Mouse (Mus musculus) midbrain, embryonic 14.5 days (tissue): ENCODE data around the gene Cmss1. TPM values are rescaled to one million over a fixed set of nuclear protein-coding genes. Genes with fewer than 3 reads are reported as not detected.

Source experiments
- ATAC-seq: fragments of 200-750 bp; cut with Nextera tagmentation; 2 replicates; pipeline ENCODE4 v1.8.0; 2017; ENCODE audit warnings: moderate number of reproducible peaks, moderate library complexity; ENCODE audit not compliant: low FRiP score, low TSS enrichment
- DNase-seq: peaks from one replicate; pipeline ENCODE4 v3.0.0-alpha.2; 2015
- H3K27ac ChIP-seq: fragments of 300-500 bp; sonication (generic); replicated peaks from 2 replicates; pipeline ENCODE4 v1.5.1; 2014; ENCODE audit warnings: mild to moderate bottlenecking, low read depth, low read length, moderate library complexity
- H3K27me3 ChIP-seq: fragments of 300-500 bp; sonication (generic); 2 replicates; pipeline ENCODE4 v1.6.1; 2014; ENCODE audit warnings: low read length, control low read depth, mixed read lengths; ENCODE audit not compliant: control insufficient read depth, insufficient read depth
- H3K36me3 ChIP-seq: fragments of 300-500 bp; sonication (generic); 2 replicates; pipeline ENCODE4 v1.6.1; 2014; ENCODE audit warnings: low read length, control low read depth; ENCODE audit not compliant: control insufficient read depth, insufficient read depth
- H3K4me1 ChIP-seq: fragments of 300-500 bp; sonication (generic); 2 replicates; pipeline ENCODE4 v1.6.1; 2014; ENCODE audit warnings: mild to moderate bottlenecking, antibody characterized with exemption, low read length, control low read depth; ENCODE audit not compliant: control insufficient read depth, insufficient read depth
- H3K4me2 ChIP-seq: fragments of 300-500 bp; sonication (generic); 2 replicates; pipeline ENCODE4 v1.6.1; 2014; ENCODE audit warnings: mild to moderate bottlenecking, low read length, moderate library complexity
- H3K4me3 ChIP-seq: fragments of 300-500 bp; sonication (generic); replicated peaks from 2 replicates; pipeline ENCODE4 v1.5.1; 2014; ENCODE audit warnings: low read depth, low read length
- H3K9ac ChIP-seq: fragments of 300-500 bp; sonication (generic); replicated peaks from 2 replicates; pipeline ENCODE4 v1.6.1; 2014; ENCODE audit warnings: mild to moderate bottlenecking, low read length, moderate library complexity
- H3K9me3 ChIP-seq: fragments of 300-500 bp; sonication (generic); 2 replicates; pipeline ENCODE4 v1.6.1; 2016; ENCODE audit warnings: low read length, control low read depth, mixed read lengths; ENCODE audit not compliant: control insufficient read depth
- WGBS: fragments of 180-500 bp; shearing (Covaris S2); extraction: QIAGEN DNeasy Blood & Tissue Kit; methylation state at CpG from one replicate; pipeline ENCODE4 v1.1.7; 2014; 5-methylcytosine and 5-hydroxymethylcytosine counted together
- polyA plus RNA-seq: library from polyadenylated mRNA; unstranded; fragments of >200 nt; fragmentation: Nextera tagmentation; extraction: Ambion mirVana; gene quantifications from 2 replicates; pipeline ENCODE4 v1.2.1, GENCODE M21; 2014

The Cmss1 gene
- polyA plus RNA-seq, 1 experiment from 2014 or later: 38.2 TPM

DNA sequence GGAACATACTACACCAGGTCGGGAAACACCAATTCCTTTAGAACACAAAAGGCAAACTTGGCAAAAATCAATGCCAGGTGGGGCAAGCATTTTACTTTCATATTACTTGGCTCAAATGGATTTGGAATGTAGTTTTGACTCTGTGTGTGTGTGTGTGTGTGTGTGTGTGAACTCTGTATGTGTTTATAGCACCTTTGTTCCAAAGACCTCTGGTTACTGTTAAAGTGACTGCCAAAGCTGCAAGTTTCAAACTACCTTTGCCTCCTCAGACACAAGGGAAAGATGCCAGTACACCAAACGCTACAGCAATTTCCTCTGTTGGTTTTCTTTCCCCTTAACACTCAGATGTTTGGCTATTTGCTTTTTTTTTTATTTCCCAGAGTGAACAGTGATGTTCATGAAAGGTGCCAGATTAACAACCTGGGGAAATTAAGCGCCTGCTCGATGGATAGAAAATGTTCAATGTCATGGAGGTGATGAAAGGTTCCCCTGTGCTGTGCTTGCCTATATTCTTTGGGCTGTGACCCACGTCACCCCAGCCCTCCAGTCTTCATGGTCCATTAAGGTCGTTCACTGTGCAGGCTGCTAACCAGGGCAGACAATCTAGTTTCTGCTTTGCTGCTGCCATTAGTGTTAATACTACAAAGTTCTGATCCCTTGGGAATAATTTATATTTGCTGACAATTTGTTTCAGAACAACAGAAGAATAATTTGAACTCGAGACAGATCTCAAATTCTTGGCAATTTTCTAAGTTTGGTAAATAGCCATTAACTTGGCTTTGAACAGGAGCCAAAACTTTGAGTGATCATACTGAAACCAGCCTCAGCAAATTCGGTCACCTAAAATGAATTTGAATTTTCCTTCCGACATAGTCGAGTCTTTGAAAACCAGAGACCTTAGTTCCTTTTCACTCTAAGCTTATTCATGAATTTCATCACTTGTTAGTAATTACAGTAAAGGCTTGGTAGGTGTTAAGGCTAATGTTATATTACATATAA lies 161.3 kb downstream of the Cmss1 start:
- Histone ChIP-seq H3K4me2 (no peak overlapping the region), H3K9me3 (no peaks in the 10 kb centered on the region), H3K4me1 (no peaks in the 10 kb centered on the region), H3K4me3 (no peak overlapping the region), H3K36me3 (no peaks in the 10 kb centered on the region), H3K27ac (no peak overlapping the region), H3K27me3 (no peaks in the 10 kb centered on the region), H3K9ac (no peak overlapping the region)
- no peak for DNase-seq
- 76% methylated on average over 10 of the region's 10 CpGs for WGBS
- ATAC-seq: no peak

DNA sequence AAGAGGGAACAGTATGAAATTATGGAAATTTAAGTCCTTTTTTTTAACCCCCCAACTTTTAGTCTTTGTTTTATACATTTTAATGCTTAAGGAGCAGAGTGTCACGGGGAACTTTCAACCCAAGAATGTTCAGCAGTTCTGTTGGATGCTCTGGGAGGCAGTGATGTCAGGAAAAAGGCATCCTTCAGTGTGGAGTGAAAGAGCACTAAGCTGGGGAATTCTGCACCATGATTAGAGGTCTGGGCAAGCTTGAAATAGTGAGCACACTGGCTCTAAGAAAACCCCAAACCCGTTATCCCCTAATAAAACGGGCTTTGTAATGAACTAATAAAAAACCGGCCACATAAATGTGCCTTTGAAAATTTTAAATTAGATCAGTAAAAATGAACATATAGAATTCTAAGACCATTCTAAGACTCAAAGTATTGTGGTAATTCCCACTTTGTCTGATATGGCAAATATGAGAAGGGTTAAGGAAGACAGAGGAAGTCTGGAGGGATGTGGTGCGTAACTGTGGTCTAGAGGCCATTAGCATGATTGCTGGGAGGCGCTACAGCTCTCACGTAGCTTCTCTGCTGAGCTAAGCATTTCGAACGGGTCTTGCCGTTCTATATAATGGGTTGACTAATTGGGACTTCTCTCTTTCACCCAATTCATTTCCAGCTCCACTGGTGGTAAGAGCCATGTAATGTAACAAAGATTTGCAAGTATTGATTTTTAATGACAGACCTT lies 165.8 kb downstream of the Cmss1 start:
- Histone ChIP-seq H3K27ac (no peak overlapping the region), H3K9me3 (no peaks in the 10 kb centered on the region), H3K4me1 (no peaks in the 10 kb centered on the region), H3K4me3 (no peak overlapping the region), H3K4me2 (no peak overlapping the region), H3K9ac (no peak overlapping the region), H3K27me3 (no peaks in the 10 kb centered on the region), H3K36me3 (no peaks in the 10 kb centered on the region)
- WGBS: 91% methylated on average over 10 of the region's 10 CpGs
- ATAC-seq: no peak
- no peak for DNase-seq

- no peaks in the 10 kb centered on the region for H3K27me3 ChIP-seq
- H3K9ac ChIP-seq: no peak overlapping the region
- no peaks in the 10 kb centered on the region for H3K9me3 ChIP-seq
- no peaks in the 10 kb centered on the region for H3K36me3 ChIP-seq
- no peaks in the 10 kb centered on the region for H3K4me1 ChIP-seq
- H3K27ac ChIP-seq: no peak overlapping the region
- no peak overlapping the region for H3K4me3 ChIP-seq
- WGBS: 77% methylated on average over 11 of the region's 11 CpGs
- ATAC-seq: no peak
- H3K4me2 ChIP-seq: no peak overlapping the region
- DNase-seq: no peak
Measured at GRCm38 (mm10) chr16:57439206-57439605, 167.5 kb downstream of the Cmss1 start.

DNA sequence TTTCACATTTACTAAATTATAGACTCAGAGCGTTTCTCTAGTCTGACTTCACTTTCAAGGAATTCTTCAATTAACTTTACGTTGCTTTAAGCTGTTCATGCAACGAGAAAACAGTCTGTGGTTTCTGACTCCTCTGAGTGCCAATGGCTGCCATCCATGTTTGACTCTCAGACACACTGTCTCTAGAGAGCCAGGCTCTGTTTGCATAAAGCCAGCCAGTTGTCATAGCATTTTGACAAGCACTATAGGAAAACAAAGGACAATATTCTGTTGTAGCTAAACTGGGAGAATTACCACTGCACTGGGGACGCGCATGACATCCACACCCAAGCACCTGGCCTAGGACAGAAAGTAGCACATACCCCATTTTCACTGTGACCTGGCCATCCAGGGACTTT lies 168.4 kb downstream of the Cmss1 start:
- WGBS: 78% methylated on average over 5 of the region's 5 CpGs
- H3K36me3 ChIP-seq: no peaks in the 10 kb centered on the region
- ATAC-seq (no peak), DNase-seq (peak; percentile 15)
- H3K4me3 ChIP-seq: no peak overlapping the region
- H3K9me3 ChIP-seq: no peaks in the 10 kb centered on the region
- no peaks in the 10 kb centered on the region for H3K27me3 ChIP-seq
- H3K9ac ChIP-seq: no peak overlapping the region
- H3K4me1 ChIP-seq: no peaks in the 10 kb centered on the region
- no peak overlapping the region for H3K4me2 ChIP-seq
- H3K27ac ChIP-seq: no peak overlapping the region

- H3K27ac ChIP-seq: no peak overlapping the region
- H3K9ac ChIP-seq: no peak overlapping the region
- no peaks in the 10 kb centered on the region for H3K9me3 ChIP-seq
- H3K36me3 ChIP-seq: no peaks in the 10 kb centered on the region
- H3K4me2 ChIP-seq: no peak overlapping the region
- DNase-seq (no peak), ATAC-seq (no peak)
- H3K27me3 ChIP-seq: no peaks in the 10 kb centered on the region
- no peak overlapping the region for H3K4me3 ChIP-seq
- 88% methylated on average over 11 of the region's 11 CpGs for WGBS
- no peaks in the 10 kb centered on the region for H3K4me1 ChIP-seq
Measured at GRCm38 (mm10) chr16:57437523-57438287, 169.0 kb downstream of the Cmss1 start.

GRCm38 (mm10) chr16:57434640-57435039 lies 172.0 kb downstream of the Cmss1 start:
- no peaks in the 10 kb centered on the region for H3K4me1 ChIP-seq
- H3K27me3 ChIP-seq: no peaks in the 10 kb centered on the region
- ATAC-seq: no peak
- no peaks in the 10 kb centered on the region for H3K9me3 ChIP-seq
- 86% methylated on average over 3 of the region's 3 CpGs for WGBS
- H3K4me2 ChIP-seq: no peak overlapping the region
- H3K36me3 ChIP-seq: no peaks in the 10 kb centered on the region
- H3K9ac ChIP-seq: no peak overlapping the region
- no peak overlapping the region for H3K4me3 ChIP-seq
- DNase-seq: no peak
- H3K27ac ChIP-seq: no peak overlapping the region

DNA sequence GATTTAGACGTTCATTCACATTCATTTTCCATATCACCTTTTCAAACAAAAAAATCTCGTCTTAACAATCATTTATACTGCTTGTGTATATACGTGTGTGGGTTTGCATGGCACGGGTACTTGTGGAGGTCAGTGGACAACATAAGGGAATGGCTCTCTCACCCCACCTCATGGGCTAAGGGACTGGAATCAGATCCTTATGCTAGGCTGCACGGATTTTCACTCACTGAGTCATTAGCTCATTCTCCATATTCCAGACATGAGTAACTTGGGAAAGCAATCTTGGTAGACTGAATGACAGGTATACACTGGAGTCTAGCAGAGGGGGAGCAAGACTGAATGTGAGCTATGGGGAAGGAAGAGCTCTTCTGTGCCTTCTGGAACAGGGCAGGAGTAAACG lies 173.0 kb downstream of the Cmss1 start:
- H3K27me3 ChIP-seq: no peaks in the 10 kb centered on the region
- ATAC-seq (no peak), DNase-seq (no peak)
- H3K4me3 ChIP-seq: no peak overlapping the region
- H3K4me2 ChIP-seq: no peak overlapping the region
- H3K36me3 ChIP-seq: no peaks in the 10 kb centered on the region
- 92% methylated on average over 6 of the region's 6 CpGs for WGBS
- no peak overlapping the region for H3K27ac ChIP-seq
- H3K9me3 ChIP-seq: no peaks in the 10 kb centered on the region
- no peak overlapping the region for H3K9ac ChIP-seq
- H3K4me1 ChIP-seq: no peaks in the 10 kb centered on the region

DNA sequence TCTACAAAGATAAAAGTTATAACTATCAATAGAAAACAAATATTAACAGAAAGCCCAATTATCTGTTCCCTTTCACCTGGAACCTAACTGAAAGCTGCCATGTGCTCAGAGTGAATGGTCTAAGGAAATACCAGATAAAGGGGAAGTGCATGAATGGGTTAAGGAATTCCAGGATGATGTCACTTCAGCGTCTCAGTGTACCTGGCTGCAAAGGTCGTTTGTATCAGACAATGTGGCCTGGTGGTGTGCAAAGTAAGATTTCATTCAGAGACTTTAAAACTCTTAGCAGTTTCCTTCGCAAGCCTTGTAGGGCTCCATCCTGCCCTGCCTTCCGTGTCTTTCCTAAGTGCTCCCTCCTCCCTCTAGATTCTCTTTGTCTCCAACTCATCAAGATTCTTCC lies 173.5 kb downstream of the Cmss1 start:
- 82% methylated on average over 4 of the region's 4 CpGs for WGBS
- no peaks in the 10 kb centered on the region for H3K4me1 ChIP-seq
- H3K4me3 ChIP-seq: no peak overlapping the region

More for the DNA sequence above, 173.5 kb downstream of the Cmss1 start:
- H3K4me2 ChIP-seq: no peak overlapping the region
- no peaks in the 10 kb centered on the region for H3K36me3 ChIP-seq
- no peaks in the 10 kb centered on the region for H3K9me3 ChIP-seq
- no peak overlapping the region for H3K9ac ChIP-seq
- H3K27ac ChIP-seq: no peak overlapping the region
- no peaks in the 10 kb centered on the region for H3K27me3 ChIP-seq
- ATAC-seq (no peak), DNase-seq (no peak)
